Mouse (Mus musculus) midbrain, postnatal 0 days (tissue): ENCODE results near the gene Tlr7. TPM values are rescaled to one million over a fixed set of nuclear protein-coding genes. Genes with fewer than 3 reads are reported as not detected.

Experiments used
- ATAC-seq: fragments of 200-750 bp; cut with Nextera tagmentation; 2 replicates; pipeline ENCODE4 v1.8.0; 2017; ENCODE audit warnings: moderate number of reproducible peaks, mild to moderate bottlenecking, moderate TSS enrichment, moderate library complexity; ENCODE audit not compliant: low FRiP score
- DNase-seq: peaks from one replicate; pipeline ENCODE4 v3.0.0-alpha.2; 2015; ENCODE audit warnings: low spot score
- H3K27ac ChIP-seq: fragments of 300-500 bp; sonication (generic); 2 replicates; pipeline ENCODE4 v1.5.1; 2014; ENCODE audit warnings: low read depth, mild to moderate bottlenecking, low read length, mixed read lengths
- H3K27me3 ChIP-seq: fragments of 300-500 bp; sonication (generic); 2 replicates; pipeline ENCODE4 v1.6.1; 2014; ENCODE audit warnings: low read length, control low read depth, mixed read lengths; ENCODE audit not compliant: insufficient read depth
- H3K36me3 ChIP-seq: fragments of 300-500 bp; sonication (generic); 2 replicates; pipeline ENCODE4 v1.6.1; 2014; ENCODE audit warnings: low read length, control low read depth, mixed read lengths; ENCODE audit not compliant: insufficient read depth
- H3K4me1 ChIP-seq: fragments of 300-500 bp; sonication (generic); 2 replicates; pipeline ENCODE4 v1.6.1; 2014; ENCODE audit warnings: mild to moderate bottlenecking, control low read depth, antibody characterized with exemption, low read length, mixed read lengths; ENCODE audit not compliant: insufficient read depth
- H3K4me2 ChIP-seq: fragments of 300-500 bp; sonication (generic); 2 replicates; pipeline ENCODE4 v1.6.1; 2014; ENCODE audit warnings: low read depth, mild to moderate bottlenecking, low read length, mixed read lengths; ENCODE audit not compliant: poor library complexity, severe bottlenecking
- H3K4me3 ChIP-seq: fragments of 300-500 bp; sonication (generic); 2 replicates; pipeline ENCODE4 v1.5.1; 2014; ENCODE audit warnings: low read depth, mild to moderate bottlenecking, low read length, moderate library complexity
- H3K9ac ChIP-seq: fragments of 300-500 bp; sonication (generic); replicated peaks from 2 replicates; pipeline ENCODE4 v1.6.1; 2014; ENCODE audit warnings: mild to moderate bottlenecking, low read length, moderate library complexity, mixed read lengths; ENCODE audit not compliant: poor library complexity, severe bottlenecking
- H3K9me3 ChIP-seq: fragments of 300-500 bp; sonication (generic); 2 replicates; pipeline ENCODE4 v1.6.1; 2016; ENCODE audit warnings: low read length, control low read depth
- CTCF ChIP-seq: IDR thresholded peaks from 2 replicates; pipeline ENCODE4 v1.5.1; 2016; ENCODE audit warnings: antibody characterized with exemption, mild to moderate bottlenecking
- WGBS: fragments of 180-500 bp; shearing (Covaris S2); extraction: QIAGEN DNeasy Blood & Tissue Kit; methylation state at CpG from one replicate; pipeline ENCODE4 v1.1.7; 2014; 5-methylcytosine and 5-hydroxymethylcytosine counted together
- polyA plus RNA-seq: library from polyadenylated mRNA; unstranded; fragments of >200 nt; fragmentation: Nextera tagmentation; extraction: Ambion mirVana; gene quantifications from 2 replicates; pipeline ENCODE4 v1.2.1, GENCODE M21; 2015
- total RNA-seq: library from RNA; depleted of rRNA; stranded (reverse); fragments of >200 nt; gene quantifications from 2 replicates; pipeline ENCODE4 v1.2.3, GENCODE M21; 2014

Tlr7 gene
- total and polyA plus RNA-seq, 2 experiments from 2014 or later, result 1.0 to 1.3 TPM

DNA sequence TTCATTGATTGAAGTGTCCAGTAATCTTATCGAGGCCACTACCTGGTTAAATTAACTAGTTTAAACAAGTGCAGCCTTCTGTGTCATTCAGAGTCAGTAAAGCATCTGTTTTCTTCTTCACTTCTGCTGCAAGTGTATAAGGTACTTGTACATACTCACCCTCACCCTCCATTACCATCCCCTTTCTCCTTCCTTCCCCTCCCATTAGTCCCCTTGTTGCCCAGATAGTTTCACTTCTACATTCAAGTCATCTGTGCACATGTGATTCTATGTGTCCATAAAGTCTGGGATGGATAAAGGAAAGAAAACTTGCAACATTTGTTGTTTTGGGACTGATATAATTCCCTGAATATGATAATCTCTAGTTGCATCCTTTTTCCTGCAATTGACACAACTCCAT lies 4.2 kb upstream of the Tlr7 start:
- WGBS, result 84% methylated on average over 1 of the region's 1 CpGs
- no peak overlapping the region for H3K4me3 ChIP-seq
- no peaks in the 10 kb centered on the region for H3K36me3 ChIP-seq
- no peaks in the 10 kb centered on the region for H3K4me1 ChIP-seq
- DNase-seq, result no peak
- no peaks in the 10 kb centered on the region for H3K9me3 ChIP-seq
- H3K27me3 ChIP-seq, result no peaks in the 10 kb centered on the region
- no peak for ATAC-seq
- H3K4me2 ChIP-seq, result no peak overlapping the region
- H3K27ac ChIP-seq, result no peak overlapping the region
- no peak overlapping the region for H3K9ac ChIP-seq
- TF ChIP-seq CTCF, result no peak

DNA sequence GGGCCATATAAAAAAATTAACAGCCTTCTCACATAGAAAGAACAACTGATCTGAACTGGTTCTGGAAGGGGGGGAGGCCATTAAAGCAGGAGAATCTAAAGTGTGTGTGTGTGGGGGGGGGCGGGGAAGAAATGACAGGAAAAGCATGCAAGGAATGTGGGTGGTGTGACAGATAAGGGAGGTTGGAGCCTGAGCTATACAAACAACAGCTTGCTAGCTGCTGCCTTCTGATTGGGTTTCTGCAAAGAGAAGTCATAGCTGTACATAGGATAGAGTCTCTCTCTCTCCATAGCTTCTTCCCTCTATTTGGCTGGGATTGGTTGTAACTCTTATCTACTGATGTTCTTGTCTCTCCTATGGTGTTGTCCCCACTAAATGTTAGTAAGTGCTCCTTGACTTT lies 2.2 kb upstream of the Tlr7 start:
- whole genome bisulfite sequencing, result 64% methylated on average over 1 of the region's 1 CpGs
- Histone ChIP-seq H3K4me1 (no peaks in the 10 kb centered on the region), H3K27ac (no peak overlapping the region), H3K4me3 (no peak overlapping the region), H3K27me3 (peaks cover 5% of the 10 kb centered on the region; the same call in 1 of the 2 replicates), H3K36me3 (no peaks in the 10 kb centered on the region), H3K9me3 (no peaks in the 10 kb centered on the region), H3K4me2 (no peak overlapping the region), H3K9ac (no peak overlapping the region)
- DNase-seq (no peak), ATAC-seq (no peak)
- no peak for TF ChIP-seq CTCF

DNA sequence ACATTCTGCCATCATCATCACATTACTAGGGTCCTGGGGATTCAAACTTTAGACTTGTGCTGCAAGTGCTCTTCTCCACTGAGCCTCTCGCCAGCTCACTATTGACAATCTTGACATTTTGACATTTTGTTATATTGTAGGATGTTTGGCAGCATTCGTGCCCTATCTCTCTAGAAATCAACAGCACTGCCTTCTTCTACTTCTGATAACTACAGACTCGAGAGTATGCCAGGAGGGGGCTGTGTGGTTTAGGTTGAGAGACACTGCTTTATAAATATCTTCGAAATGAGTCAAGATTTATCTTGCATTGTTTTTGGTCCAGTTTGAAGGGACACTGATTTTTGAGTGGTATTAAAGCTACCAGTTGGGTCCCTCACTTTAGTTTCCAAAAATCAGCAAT lies 635 bp upstream of the Tlr7 start:
- Histone ChIP-seq H3K27me3 (peaks cover 5% of the 10 kb centered on the region; the same call in 1 of the 2 replicates), H3K4me2 (no peak overlapping the region), H3K9ac (no peak overlapping the region), H3K9me3 (no peaks in the 10 kb centered on the region), H3K27ac (no peak overlapping the region), H3K4me3 (no peak overlapping the region), H3K4me1 (no peaks in the 10 kb centered on the region), H3K36me3 (no peaks in the 10 kb centered on the region)
- DNase-seq (no peak), ATAC-seq (no peak)
- 82% methylated on average over 4 of the region's 4 CpGs for WGBS
- TF ChIP-seq CTCF, result no peak

DNA sequence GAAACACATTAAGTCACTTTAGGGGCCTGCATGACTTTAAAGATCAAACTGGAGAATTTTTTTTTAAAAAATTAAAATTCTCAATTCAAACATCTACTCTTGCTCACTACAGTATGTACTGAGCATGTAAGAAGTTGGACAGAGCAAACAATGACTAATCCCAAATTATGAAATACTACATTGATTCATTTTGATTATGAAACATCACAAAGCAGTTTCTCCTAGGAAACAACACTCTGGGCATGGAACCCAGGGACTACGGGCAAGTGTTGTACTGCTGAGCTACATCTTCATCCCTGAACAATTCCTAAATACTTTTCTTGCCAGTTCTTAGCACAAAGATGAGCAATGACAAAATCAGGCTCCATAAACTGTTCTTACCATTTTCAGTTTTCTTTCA lies 738 bp downstream of the Tlr7 start:
- no peak overlapping the region for H3K4me3 ChIP-seq
- no peak overlapping the region for H3K9ac ChIP-seq
- TF ChIP-seq CTCF, result no peak
- H3K27me3 ChIP-seq, result peaks cover 5% of the 10 kb centered on the region; the same call in 1 of the 2 replicates
- WGBS, result 87% methylated on average over 1 of the region's 1 CpGs
- no peaks in the 10 kb centered on the region for H3K36me3 ChIP-seq
- no peak overlapping the region for H3K4me2 ChIP-seq
- no peaks in the 10 kb centered on the region for H3K4me1 ChIP-seq
- ATAC-seq (no peak), DNase-seq (no peak)
- no peak overlapping the region for H3K27ac ChIP-seq
- H3K9me3 ChIP-seq, result no peaks in the 10 kb centered on the region

DNA sequence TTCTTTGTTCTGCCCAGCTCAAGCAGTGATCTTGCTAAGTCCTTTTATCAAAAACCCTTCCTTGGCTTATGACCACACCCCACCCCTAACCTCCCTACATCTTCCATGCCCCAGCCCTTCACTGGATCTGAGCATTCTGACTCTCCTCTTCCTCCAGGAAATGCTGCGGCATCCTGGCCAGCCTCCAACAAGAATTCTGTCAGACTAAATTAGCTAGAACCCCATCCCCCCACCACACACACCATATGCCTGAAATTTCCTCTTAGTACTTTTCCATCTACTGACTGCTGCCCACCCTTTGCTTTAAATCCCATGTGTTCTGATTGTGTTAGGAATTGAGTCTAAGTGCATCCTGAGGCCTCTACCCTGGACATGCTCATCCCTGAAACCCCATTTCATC lies 1.3 kb downstream of the Tlr7 start:
- Histone ChIP-seq H3K27ac (no peak overlapping the region), H3K36me3 (no peaks in the 10 kb centered on the region), H3K9ac (no peak overlapping the region), H3K4me1 (no peaks in the 10 kb centered on the region), H3K27me3 (peaks cover 5% of the 10 kb centered on the region; the same call in 1 of the 2 replicates), H3K4me2 (no peak overlapping the region), H3K9me3 (no peaks in the 10 kb centered on the region), H3K4me3 (no peak overlapping the region)
- no peak for ATAC-seq
- TF ChIP-seq CTCF, result no peak
- no peak for DNase-seq
- WGBS, result 71% methylated on average over 1 of the region's 1 CpGs

- Histone ChIP-seq H3K36me3 (no peaks in the 10 kb centered on the region), H3K4me1 (no peaks in the 10 kb centered on the region), H3K27ac (no peak overlapping the region), H3K4me3 (no peak overlapping the region), H3K4me2 (no peak overlapping the region), H3K9me3 (no peaks in the 10 kb centered on the region), H3K9ac (no peak overlapping the region), H3K27me3 (peaks cover 8% of the 10 kb centered on the region; the same call in 1 of the 2 replicates)
- no peak for ATAC-seq
- WGBS, result 93% methylated on average over 3 of the region's 3 CpGs
- no peak for TF ChIP-seq CTCF
- no peak for DNase-seq
Observed at GRCm38 (mm10) chrX:167328519-167328918, 1.8 kb downstream of the Tlr7 start.
